Mouse (Mus musculus) MEL (cell line): ENCODE results near the gene Zfand3. TPM values are rescaled to one million over a fixed set of nuclear protein-coding genes. Genes with fewer than 3 reads are reported as not detected.

Experiments
- DNase-seq: peaks from one replicate; pipeline ENCODE4 v3.0.0; 2011; ENCODE audit warnings: low read depth, low spot score
- H3K27ac ChIP-seq: 2 replicates; pipeline ENCODE4 v1.5.1; 2012; ENCODE audit warnings: low read depth, mild to moderate bottlenecking, control low read depth, low read length, moderate library complexity; ENCODE audit not compliant: control insufficient read depth
- H3K27me3 ChIP-seq, 2 experiments: fragments of 150-350 bp in 1 of 2; sonication (generic) in 1 of 2; 2 replicates each; pipeline ENCODE4 v1.6.1; 2012; ENCODE audit warnings: low read length in 2 of 2, mild to moderate bottlenecking in 2 of 2, improper control_type of control experiment in 1 of 2, moderate library complexity in 1 of 2; ENCODE audit not compliant: insufficient read depth in 2 of 2, control insufficient read depth in 1 of 2
- H3K36me3 ChIP-seq, 2 experiments: 2 replicates each; pipeline ENCODE4 v1.6.1; 2012 to 2014; ENCODE audit warnings: low read length in 2 of 2, improper control_type of control experiment in 1 of 2, inconsistent platforms in 1 of 2, mild to moderate bottlenecking in 1 of 2; ENCODE audit not compliant: insufficient read depth in 2 of 2, control insufficient read depth in 1 of 2
- H3K4me1 ChIP-seq, 2 experiments: fragments of 150-350 bp in 1 of 2; sonication (generic) in 1 of 2; 2 replicates each; pipeline ENCODE4 v1.6.1; 2012; ENCODE audit warnings: low read length in 2 of 2, improper control_type of control experiment in 1 of 2, mild to moderate bottlenecking in 1 of 2; ENCODE audit not compliant: insufficient read depth in 2 of 2, control insufficient read depth in 1 of 2
- H3K4me3 ChIP-seq, 2 experiments: fragments of 150-350 bp in 1 of 2; sonication (generic) in 1 of 2; 2 replicates each; pipeline ENCODE4 v1.5.1; 2012; ENCODE audit warnings: low read depth in 2 of 2, low read length in 2 of 2, mild to moderate bottlenecking in 2 of 2, moderate library complexity in 2 of 2, control low read depth in 1 of 2, improper control_type of control experiment in 1 of 2; ENCODE audit not compliant: control insufficient read depth in 1 of 2, insufficient read depth in 1 of 2
- H3K79me2 ChIP-seq: 2 replicates; pipeline ENCODE4 v1.6.1; 2012; ENCODE audit warnings: mild to moderate bottlenecking, low read length, moderate library complexity; ENCODE audit not compliant: control insufficient read depth, poor library complexity, insufficient read depth
- H3K9ac ChIP-seq: 2 replicates; pipeline ENCODE4 v1.6.1; 2012; ENCODE audit warnings: low read depth, mild to moderate bottlenecking, control low read depth, low read length, moderate library complexity; ENCODE audit not compliant: control insufficient read depth, poor library complexity, severe bottlenecking
- H3K9me3 ChIP-seq: fragments of 150-350 bp; sonication (generic); replicated peaks from 2 replicates; pipeline ENCODE4 v1.6.1; 2012; ENCODE audit warnings: mild to moderate bottlenecking, low read length, improper control_type of control experiment, moderate library complexity; ENCODE audit not compliant: insufficient read depth
- BHLHE40 ChIP-seq: IDR thresholded peaks from 2 replicates; pipeline ENCODE4 v1.6.1; 2012; ENCODE audit warnings: low read depth, mild to moderate bottlenecking, inconsistent platforms, low read length, improper control_type of control experiment, borderline replicate concordance
- CHD1 ChIP-seq: IDR thresholded peaks from 2 replicates; pipeline ENCODE4 v1.6.1; 2012; ENCODE audit warnings: low read depth, mild to moderate bottlenecking, inconsistent platforms, low read length, improper control_type of control experiment
- CHD2 ChIP-seq: IDR thresholded peaks from 2 replicates; pipeline ENCODE4 v1.6.1; 2011; ENCODE audit warnings: low read length, improper control_type of control experiment
- CTCF ChIP-seq, 3 experiments: IDR thresholded peaks in 2 of 3; conservative IDR thresholded peaks in 1 of 3; 2 replicates each; pipeline ENCODE4 v1.5.1; 2011 to 2012; ENCODE audit warnings: low read length in 3 of 3, low read depth in 2 of 3, mild to moderate bottlenecking in 2 of 3, improper control_type of control experiment in 1 of 3, inconsistent platforms in 1 of 3, mixed read lengths in 1 of 3, moderate library complexity in 1 of 3; ENCODE audit not compliant: control insufficient read depth in 1 of 3, insufficient read depth in 1 of 3, poor library complexity in 1 of 3, severe bottlenecking in 1 of 3
- E2F4 ChIP-seq: IDR thresholded peaks from 2 replicates; pipeline ENCODE4 v1.6.1; 2011; ENCODE audit warnings: low read depth, low read length, improper control_type of control experiment, borderline replicate concordance
- ELF1 ChIP-seq: IDR thresholded peaks from 2 replicates; pipeline ENCODE4 v1.6.1; 2014; ENCODE audit warnings: low read depth, mild to moderate bottlenecking, inconsistent platforms, low read length, improper control_type of control experiment, moderate library complexity
- GATA1 ChIP-seq: IDR thresholded peaks from 2 replicates; pipeline ENCODE4 v1.6.1; 2011; ENCODE audit warnings: low read depth, low read length, improper control_type of control experiment
- HCFC1 ChIP-seq: IDR thresholded peaks from 2 replicates; pipeline ENCODE4 v1.6.1; 2012; ENCODE audit warnings: low read depth, mild to moderate bottlenecking, inconsistent platforms, low read length, improper control_type of control experiment, moderate library complexity
- JUND ChIP-seq: IDR thresholded peaks from 2 replicates; pipeline ENCODE4 v1.6.1; 2011; ENCODE audit warnings: low read depth, mild to moderate bottlenecking, improper control_type of control experiment, low read length
- KAT2A ChIP-seq: conservative IDR thresholded peaks from 2 replicates; pipeline ENCODE4 v1.6.1; 2012; ENCODE audit warnings: low read depth, low read length, improper control_type of control experiment, inconsistent platforms
- MAFK ChIP-seq: IDR thresholded peaks from 2 replicates; pipeline ENCODE4 v1.6.1; 2011; ENCODE audit warnings: low read depth, mild to moderate bottlenecking, low read length, improper control_type of control experiment, borderline replicate concordance
- MAX ChIP-seq: IDR thresholded peaks from 2 replicates; pipeline ENCODE4 v1.6.1; 2011; ENCODE audit warnings: low read length, improper control_type of control experiment
- MAZ ChIP-seq: IDR thresholded peaks from 2 replicates; pipeline ENCODE4 v1.6.1; 2012; ENCODE audit warnings: low read depth, mild to moderate bottlenecking, inconsistent platforms, low read length, improper control_type of control experiment
- MYB ChIP-seq: IDR thresholded peaks from 2 replicates; pipeline ENCODE4 v1.6.1; 2011; ENCODE audit warnings: mild to moderate bottlenecking, low read depth, low read length, improper control_type of control experiment
- MYC ChIP-seq: IDR thresholded peaks from 2 replicates; pipeline ENCODE4 v1.6.1; 2011; ENCODE audit warnings: low read depth, mild to moderate bottlenecking, low read length, improper control_type of control experiment, moderate library complexity
- NELFE ChIP-seq: IDR thresholded peaks from 2 replicates; pipeline ENCODE4 v1.6.1; 2011; ENCODE audit warnings: low read depth, low read length, improper control_type of control experiment
- POLR2A ChIP-seq, 2 experiments: IDR thresholded peaks; 2 replicates each; pipeline ENCODE4 v1.6.1; 2011 to 2012; ENCODE audit warnings: low read length in 2 of 2, mild to moderate bottlenecking in 2 of 2, control low read depth in 1 of 2, improper control_type of control experiment in 1 of 2, low read depth in 1 of 2, moderate library complexity in 1 of 2; ENCODE audit not compliant: control insufficient read depth in 1 of 2, insufficient read depth in 1 of 2, poor library complexity in 1 of 2
- POLR2AphosphoS2 ChIP-seq: IDR thresholded peaks from 2 replicates; pipeline ENCODE4 v1.6.1; 2011; ENCODE audit warnings: low read length, improper control_type of control experiment
- POLR2AphosphoS5 ChIP-seq: IDR thresholded peaks from 2 replicates; pipeline ENCODE4 v1.6.1; 2012; ENCODE audit warnings: low read depth, borderline replicate concordance, mild to moderate bottlenecking, inconsistent platforms, low read length, moderate library complexity, mixed read lengths
- RCOR1 ChIP-seq: IDR thresholded peaks from 2 replicates; pipeline ENCODE4 v1.6.1; 2012; ENCODE audit warnings: low read depth, mild to moderate bottlenecking, inconsistent platforms, low read length, improper control_type of control experiment
- SIN3A ChIP-seq: IDR thresholded peaks from 2 replicates; pipeline ENCODE4 v1.6.1; 2012; ENCODE audit warnings: low read length, improper control_type of control experiment, inconsistent platforms
- TBP ChIP-seq: IDR thresholded peaks from 2 replicates; pipeline ENCODE4 v1.8.0; 2011; ENCODE audit warnings: low read depth, low read length, improper control_type of control experiment
- TCF12 ChIP-seq: IDR thresholded peaks from 2 replicates; pipeline ENCODE4 v1.6.1; 2014; ENCODE audit warnings: low read depth, mild to moderate bottlenecking, inconsistent platforms, low read length, improper control_type of control experiment, moderate library complexity
- UBTF ChIP-seq: IDR thresholded peaks from 2 replicates; pipeline ENCODE4 v1.6.1; 2012; ENCODE audit warnings: low read depth, mild to moderate bottlenecking, inconsistent platforms, low read length, improper control_type of control experiment, moderate library complexity, borderline replicate concordance; ENCODE audit not compliant: insufficient read depth
- ZC3H11A ChIP-seq: IDR thresholded peaks from 2 replicates; pipeline ENCODE4 v1.6.1; 2012; ENCODE audit warnings: low read depth, mild to moderate bottlenecking, inconsistent platforms, low read length, improper control_type of control experiment
- ZKSCAN1 ChIP-seq: IDR thresholded peaks from 2 replicates; pipeline ENCODE4 v1.6.1; 2012; ENCODE audit warnings: low read depth, mild to moderate bottlenecking, inconsistent platforms, low read length, improper control_type of control experiment, moderate library complexity
- ZNF384 ChIP-seq: IDR thresholded peaks from 2 replicates; pipeline ENCODE4 v1.6.1; 2012; ENCODE audit warnings: low read depth, mild to moderate bottlenecking, inconsistent platforms, low read length, improper control_type of control experiment
- polyA plus RNA-seq, 2 experiments: library from polyadenylated mRNA; stranded (reverse) in 1 of 2; unstranded in 1 of 2; fragments of >175 nt in 1 of 2; fragments of >200 nt in 1 of 2; gene quantifications; 2 replicates each; pipeline versions ENCODE4 v1.2.1 to v1.2.4; 2012; ENCODE audit warnings: low replicate concordance in 2 of 2, low read depth in 1 of 2; ENCODE audit not compliant: insufficient read length in 2 of 2, insufficient read depth in 1 of 2, missing spikeins in 1 of 2
- total RNA-seq: library from RNA; depleted of rRNA; stranded (reverse); fragments of 300-350 nt; gene quantifications from 2 replicates; pipeline ENCODE4 v1.2.3, GENCODE M21; 2012

Gene Zfand3
- total and polyA plus RNA-seq, 3 experiments, result 28.3 to 48.8 TPM; not detected in 1

DNA sequence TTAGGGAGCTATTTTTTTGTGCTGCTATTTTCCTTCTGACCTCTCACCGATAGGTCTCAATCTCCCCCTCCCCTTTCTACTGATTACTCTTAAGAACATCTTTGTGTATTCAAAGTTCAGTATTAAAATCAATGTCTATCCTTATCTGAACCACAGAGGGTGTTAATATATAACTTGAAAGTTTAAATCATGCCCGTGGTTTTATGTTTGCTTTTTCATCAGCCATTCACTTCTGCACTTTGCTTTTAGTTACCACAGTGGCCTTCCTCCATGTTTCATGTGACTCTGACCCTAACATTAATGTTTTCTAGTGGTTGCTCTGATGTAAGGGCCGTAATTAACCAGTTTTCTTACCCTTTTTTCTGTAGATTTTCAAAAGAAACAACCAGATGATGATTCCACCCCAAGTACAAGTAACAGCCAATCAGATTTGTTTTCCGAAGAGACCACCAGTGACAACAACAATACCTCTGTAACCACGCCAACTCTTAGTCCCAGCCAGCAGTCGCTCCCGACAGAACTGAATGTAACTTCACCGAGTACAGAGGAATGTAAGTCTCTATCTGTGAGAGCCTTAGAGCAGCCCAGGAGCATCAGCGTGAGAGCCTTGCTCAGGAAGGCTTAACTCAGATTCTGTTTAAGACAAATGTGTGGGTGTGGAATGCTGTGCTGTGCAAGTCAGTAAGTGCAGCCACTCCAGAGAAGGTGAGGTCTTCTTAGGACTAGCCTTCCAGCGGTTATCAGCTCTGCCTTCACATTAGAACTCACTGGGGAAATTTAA lies 130.6 kb downstream of the Zfand3 start:
- Histone ChIP-seq H3K27me3 (no peaks in the 10 kb centered on the region), H3K27ac (no peak overlapping the region), H3K4me3 (no peak overlapping the region), H3K9ac (no peak overlapping the region), H3K36me3 (peaks cover 4 to 9% of the 10 kb centered on the region in 2 experiments), H3K9me3 (no peaks in the 10 kb centered on the region), H3K79me2 (no peaks in the 10 kb centered on the region), H3K4me1 (peaks cover 0 to 3% of the 10 kb centered on the region in 2 experiments; a peak in 1 of 4 replicates)
- TF ChIP-seq ZC3H11A (no peak), TCF12 (no peak), TBP (no peak), MAX (no peak), HCFC1 (no peak), JUND (no peak), MYC (no peak), CHD2 (no peak), NELFE (no peak), MYB (no peak), GATA1 (no peak), RCOR1 (no peak), POLR2AphosphoS5 (no peak), CHD1 (no peak), UBTF (no peak), KAT2A (no peak), POLR2A (IDR thresholded peaks at IDR 0.05; ENCODE audit: control insufficient read depth in 1 of 2, insufficient read depth in 1 of 2, low read depth in 1 of 2, low read length in 2 of 2, poor library complexity in 1 of 2) (no peak)
- DNase-seq, result no peak

DNA sequence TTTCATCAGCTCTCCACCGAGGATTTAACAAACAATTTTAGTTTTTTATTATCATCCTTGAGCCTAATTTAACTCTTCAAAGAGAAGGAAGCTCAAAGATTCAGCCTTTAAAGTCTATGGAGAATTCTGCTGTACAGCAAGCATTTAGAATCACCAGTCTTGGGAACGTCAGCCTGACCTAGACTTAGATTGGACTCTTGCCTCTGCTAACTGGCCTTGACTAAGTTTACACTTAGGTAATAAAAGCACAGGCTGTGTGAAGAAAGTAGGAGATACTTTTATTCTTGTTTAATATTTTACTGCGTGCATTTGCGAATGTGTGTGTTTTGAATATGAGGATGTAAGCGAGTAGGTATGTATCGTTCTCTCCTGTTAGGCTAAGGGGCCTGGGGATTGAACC lies 131.4 kb downstream of the Zfand3 start:
- peaks cover 0 to 3% of the 10 kb centered on the region in 2 experiments; a peak in 1 of 4 replicates for H3K4me1 ChIP-seq
- no peak overlapping the region for H3K9ac ChIP-seq
- no peaks in the 10 kb centered on the region for H3K27me3 ChIP-seq
- no peaks in the 10 kb centered on the region for H3K79me2 ChIP-seq
- no peak for DNase-seq
- no peak overlapping the region for H3K4me3 ChIP-seq
- H3K36me3 ChIP-seq, result peaks cover 4 to 9% of the 10 kb centered on the region in 2 experiments
- no peak overlapping the region for H3K27ac ChIP-seq
- TF ChIP-seq MAZ (no peak), KAT2A (no peak), NELFE (no peak), ZNF384 (no peak), MAFK (no peak), MYB (no peak), SIN3A (no peak), GATA1 (no peak), BHLHE40 (no peak), TCF12 (no peak), JUND (no peak), CTCF (IDR thresholded peaks at IDR 0.05 in 2 of 3, conservative IDR thresholded peaks at IDR 0.05 in 1 of 3; ENCODE audit: control insufficient read depth in 1 of 3, insufficient read depth in 1 of 3, low read depth in 2 of 3, low read length in 3 of 3, poor library complexity in 1 of 3, severe bottlenecking in 1 of 3) (no peak), ZKSCAN1 (no peak), UBTF (no peak), CHD1 (no peak), POLR2AphosphoS2 (no peak), HCFC1 (no peak), E2F4 (no peak), ELF1 (no peak)
- H3K9me3 ChIP-seq, result no peaks in the 10 kb centered on the region
